Mouse (Mus musculus) hindbrain, embryonic 12.5 days (tissue): ENCODE measurements around the gene Gpr27. TPM values are rescaled to one million over a fixed set of nuclear protein-coding genes. Genes with fewer than 3 reads are reported as not detected.

Source experiments
- ATAC-seq: fragments of 200-750 bp; cut with Nextera tagmentation; 2 replicates; pipeline ENCODE4 v1.8.0; 2017; ENCODE audit warnings: moderate TSS enrichment; ENCODE audit not compliant: low FRiP score
- H3K27ac ChIP-seq: fragments of 300-500 bp; sonication (generic); 2 replicates; pipeline ENCODE4 v1.5.1; 2016; ENCODE audit warnings: mild to moderate bottlenecking
- H3K27me3 ChIP-seq: fragments of 300-500 bp; sonication (generic); 2 replicates; pipeline ENCODE4 v1.6.1; 2016; ENCODE audit warnings: mild to moderate bottlenecking
- H3K36me3 ChIP-seq: fragments of 300-500 bp; sonication (generic); 2 replicates; pipeline ENCODE4 v1.6.1; 2016; ENCODE audit warnings: mild to moderate bottlenecking
- H3K4me1 ChIP-seq: fragments of 300-500 bp; sonication (generic); 2 replicates; pipeline ENCODE4 v1.6.1; 2016
- H3K4me2 ChIP-seq: fragments of 300-500 bp; sonication (generic); replicated peaks from 2 replicates; pipeline ENCODE4 v1.6.1; 2016; ENCODE audit warnings: mild to moderate bottlenecking
- H3K4me3 ChIP-seq: fragments of 300-500 bp; sonication (generic); 2 replicates; pipeline ENCODE4 v1.5.1; 2016; ENCODE audit warnings: mild to moderate bottlenecking
- H3K9ac ChIP-seq: fragments of 300-500 bp; sonication (generic); 2 replicates; pipeline ENCODE4 v1.6.1; 2016; ENCODE audit warnings: mild to moderate bottlenecking, moderate library complexity
- H3K9me3 ChIP-seq: fragments of 300-500 bp; sonication (generic); replicated peaks from 2 replicates; pipeline ENCODE4 v1.6.1; 2016; ENCODE audit warnings: mild to moderate bottlenecking
- WGBS: fragments of 180-500 bp; shearing (Covaris S2); methylation state at CpG from one replicate; pipeline ENCODE4 v1.1.7; 2016; 5-methylcytosine and 5-hydroxymethylcytosine counted together
- polyA plus RNA-seq: library from polyadenylated mRNA; unstranded; fragments of >200 nt; fragmentation: Nextera tagmentation; extraction: Ambion mirVana; gene quantifications from 2 replicates; pipeline ENCODE4 v1.2.1, GENCODE M21; 2016

Gene Gpr27
- polyA plus RNA-seq, 1 experiment from 2014 or later: 7.8 TPM

GRCm38 (mm10) chr6:99663232-99663631, 29.2 kb upstream of the Gpr27 start:
- H3K9me3 ChIP-seq: no peaks in the 10 kb centered on the region
- no peak overlapping the region for H3K4me2 ChIP-seq
- no peak overlapping the region for H3K4me3 ChIP-seq
- no peak overlapping the region for H3K9ac ChIP-seq
- WGBS: 81% methylated on average over 8 of the region's 8 CpGs
- H3K27me3 ChIP-seq: peaks cover 15% of the 10 kb centered on the region
- H3K4me1 ChIP-seq: peaks cover 38% of the 10 kb centered on the region
- H3K27ac ChIP-seq: no peak overlapping the region
- H3K36me3 ChIP-seq: no peaks in the 10 kb centered on the region
- ATAC-seq: no peak

GRCm38 (mm10) chr6:99665457-99666317, 26.8 kb upstream of the Gpr27 start:
- peak overlapping the region; percentile 90 for H3K4me2 ChIP-seq
- WGBS: 31% methylated on average over 16 of the region's 16 CpGs
- no peaks in the 10 kb centered on the region for H3K9me3 ChIP-seq
- peak overlapping the region; percentile 82 for H3K4me3 ChIP-seq
- peak overlapping the region; percentile 82 for H3K9ac ChIP-seq
- peak overlapping the region; percentile 82; the same call in 1 of the 2 replicates for H3K27ac ChIP-seq
- H3K27me3 ChIP-seq: peaks cover 15% of the 10 kb centered on the region
- 0 out of 2 replicates have a peak, but pooled peaks have one; percentile 6 for ATAC-seq
- H3K36me3 ChIP-seq: no peaks in the 10 kb centered on the region
- H3K4me1 ChIP-seq: peaks cover 50% of the 10 kb centered on the region

GRCm38 (mm10) chr6:99666318-99667171, 25.9 kb upstream of the Gpr27 start, which contains the start of the genes Eif4e3 and Gm20696:
Gene Eif4e3 (minus strand): TSS chr6:99666771.
Gene Gm20696 (minus strand): TSS chr6:99666797.
- WGBS: under 1% methylated on average over 51 of the region's 75 CpGs

GRCm38 (mm10) chr6:99667290-99667689, 25.2 kb upstream of the Gpr27 start:
- Histone ChIP-seq H3K36me3 (no peaks in the 10 kb centered on the region), H3K27ac (peak overlapping the region; percentile 82), H3K27me3 (peaks cover 15% of the 10 kb centered on the region), H3K4me3 (peak overlapping the region; percentile 82; the same call in 1 of the 2 replicates), H3K4me1 (peaks cover 43% of the 10 kb centered on the region), H3K9me3 (no peaks in the 10 kb centered on the region), H3K9ac (no peak overlapping the region), H3K4me2 (peak overlapping the region; percentile 90)
- 35% methylated on average over 8 of the region's 8 CpGs for WGBS
- ATAC-seq: no peak

More at GRCm38 (mm10) chr6:99666318-99667171, 25.9 kb upstream of the Gpr27 start, which contains the start of the genes Eif4e3 and Gm20696:
- H3K4me1 ChIP-seq: peaks cover 43% of the 10 kb centered on the region
- H3K4me3 ChIP-seq: peak within 1 kb of the TSS; percentile 82
- ATAC-seq: peak; percentile 68
- H3K4me2 ChIP-seq: peak within 1 kb of the TSS; percentile 90
- H3K27ac ChIP-seq: peak within 1 kb of the TSS; percentile 82
- peak within 1 kb of the TSS; percentile 82 for H3K9ac ChIP-seq
- H3K27me3 ChIP-seq: peaks cover 15% of the 10 kb centered on the region
- no peaks in the 10 kb centered on the region for H3K9me3 ChIP-seq
- H3K36me3 ChIP-seq: no peaks in the 10 kb centered on the region

- no peak overlapping the region for H3K9ac ChIP-seq
These were observed 22.8 kb upstream of the Gpr27 start for GRCm38 (mm10) chr6:99669481-99670325.

GRCm38 (mm10) chr6:99670481-99671119, 21.9 kb upstream of the Gpr27 start:
- WGBS: 64% methylated on average over 7 of the region's 7 CpGs
- Histone ChIP-seq H3K4me2 (no peak overlapping the region), H3K27me3 (no peaks in the 10 kb centered on the region; the same call in 1 of the 2 replicates), H3K9me3 (no peaks in the 10 kb centered on the region), H3K36me3 (no peaks in the 10 kb centered on the region), H3K9ac (no peak overlapping the region), H3K4me3 (no peak overlapping the region), H3K4me1 (peaks cover 34% of the 10 kb centered on the region), H3K27ac (peak overlapping the region; percentile 48; the same call in 1 of the 2 replicates)
- no peak for ATAC-seq

More at GRCm38 (mm10) chr6:99669481-99670325, 22.8 kb upstream of the Gpr27 start:
- Histone ChIP-seq H3K4me3 (no peak overlapping the region), H3K27me3 (peaks cover 4% of the 10 kb centered on the region; the same call in 1 of the 2 replicates), H3K4me1 (peaks cover 38% of the 10 kb centered on the region), H3K9me3 (no peaks in the 10 kb centered on the region), H3K27ac (peak overlapping the region; percentile 48), H3K4me2 (peak overlapping the region; percentile 24), H3K36me3 (no peaks in the 10 kb centered on the region)
- peak; percentile 76 for ATAC-seq
- WGBS: 19% methylated on average over 5 of the region's 5 CpGs

GRCm38 (mm10) chr6:99671768-99672167, 20.7 kb upstream of the Gpr27 start:
- 71% methylated on average over 3 of the region's 3 CpGs for WGBS
- Histone ChIP-seq H3K27ac (no peak overlapping the region), H3K4me1 (peaks cover 28% of the 10 kb centered on the region), H3K4me2 (no peak overlapping the region), H3K9me3 (no peaks in the 10 kb centered on the region), H3K4me3 (no peak overlapping the region), H3K9ac (no peak overlapping the region), H3K27me3 (no peaks in the 10 kb centered on the region; the same call in 1 of the 2 replicates), H3K36me3 (no peaks in the 10 kb centered on the region)
- no peak for ATAC-seq

- 79% methylated on average over 4 of the region's 4 CpGs for WGBS
- ATAC-seq: no peak
These were observed 18.0 kb upstream of the Gpr27 start for GRCm38 (mm10) chr6:99674482-99674881.

GRCm38 (mm10) chr6:99677325-99677724, 15.2 kb upstream of the Gpr27 start:
- Histone ChIP-seq H3K36me3 (no peaks in the 10 kb centered on the region), H3K4me1 (no peaks in the 10 kb centered on the region), H3K27ac (no peak overlapping the region), H3K9me3 (no peaks in the 10 kb centered on the region), H3K9ac (no peak overlapping the region), H3K4me3 (no peak overlapping the region), H3K4me2 (no peak overlapping the region), H3K27me3 (no peaks in the 10 kb centered on the region)
- no peak for ATAC-seq
- WGBS: 90% methylated on average over 8 of the region's 8 CpGs

More at GRCm38 (mm10) chr6:99674482-99674881, 18.0 kb upstream of the Gpr27 start:
- Histone ChIP-seq H3K4me2 (no peak overlapping the region), H3K4me3 (no peak overlapping the region), H3K9ac (no peak overlapping the region), H3K27me3 (no peaks in the 10 kb centered on the region), H3K27ac (no peak overlapping the region), H3K9me3 (no peaks in the 10 kb centered on the region), H3K36me3 (no peaks in the 10 kb centered on the region), H3K4me1 (peaks cover 13% of the 10 kb centered on the region)

GRCm38 (mm10) chr6:99678108-99678507, 14.4 kb upstream of the Gpr27 start:
- H3K4me1 ChIP-seq: no peaks in the 10 kb centered on the region
- no peak for ATAC-seq
- no peaks in the 10 kb centered on the region for H3K36me3 ChIP-seq
- no peak overlapping the region for H3K4me3 ChIP-seq
- H3K9me3 ChIP-seq: no peaks in the 10 kb centered on the region
- H3K4me2 ChIP-seq: no peak overlapping the region
- no peak overlapping the region for H3K9ac ChIP-seq
- WGBS: 75% methylated on average over 11 of the region's 11 CpGs
- no peaks in the 10 kb centered on the region for H3K27me3 ChIP-seq
- H3K27ac ChIP-seq: no peak overlapping the region

GRCm38 (mm10) chr6:99683974-99684373, 8.5 kb upstream of the Gpr27 start:
- Histone ChIP-seq H3K4me1 (no peaks in the 10 kb centered on the region), H3K9me3 (no peaks in the 10 kb centered on the region; the same call in 1 of the 2 replicates), H3K36me3 (no peaks in the 10 kb centered on the region), H3K4me3 (no peak overlapping the region), H3K27ac (no peak overlapping the region), H3K4me2 (no peak overlapping the region), H3K27me3 (0 out of 2 replicates have a peak, but pooled peaks cover 2% of the 10 kb centered on the region), H3K9ac (no peak overlapping the region)
- no peak for ATAC-seq
- 90% methylated on average over 5 of the region's 5 CpGs for WGBS
